Mouse (Mus musculus): ENCODE results near the gene 6430548M08Rik.

6430548M08Rik gene

DNA sequence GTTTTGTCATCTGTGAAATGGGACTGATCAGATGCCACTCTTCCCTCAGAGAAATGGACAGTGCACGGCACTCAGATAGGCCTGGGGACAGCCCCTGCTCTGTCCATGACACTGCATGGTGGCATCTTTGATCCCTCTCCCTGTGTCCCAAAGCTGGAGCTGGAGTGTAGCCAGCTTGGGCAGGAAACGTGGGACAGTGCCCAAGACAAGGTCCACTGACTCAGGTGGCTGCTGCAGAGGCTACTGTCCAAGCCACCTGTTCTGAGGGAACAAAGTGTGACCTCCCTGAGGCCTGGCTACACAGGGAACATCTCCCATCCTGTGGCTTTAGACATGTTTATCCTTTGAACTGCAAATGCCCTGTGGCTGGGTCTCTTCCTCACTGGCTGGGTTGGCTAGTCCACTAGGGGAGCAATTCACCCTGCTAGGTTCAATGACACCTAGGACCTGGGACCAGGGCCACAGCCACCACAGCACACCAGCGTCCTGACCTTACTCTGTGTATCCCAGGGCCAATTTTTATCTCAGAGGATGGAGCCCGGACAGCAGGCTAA is 68.0 kb downstream of the 6430548M08Rik start:
- DNase-seq (ENCODE audit: low read depth, low spot score): no peak

GRCm38 (mm10) chr8:120184366-120184765 is 70.4 kb downstream of the 6430548M08Rik start:
- no peak for DNase-seq (ENCODE audit: low read depth, low spot score)

DNA sequence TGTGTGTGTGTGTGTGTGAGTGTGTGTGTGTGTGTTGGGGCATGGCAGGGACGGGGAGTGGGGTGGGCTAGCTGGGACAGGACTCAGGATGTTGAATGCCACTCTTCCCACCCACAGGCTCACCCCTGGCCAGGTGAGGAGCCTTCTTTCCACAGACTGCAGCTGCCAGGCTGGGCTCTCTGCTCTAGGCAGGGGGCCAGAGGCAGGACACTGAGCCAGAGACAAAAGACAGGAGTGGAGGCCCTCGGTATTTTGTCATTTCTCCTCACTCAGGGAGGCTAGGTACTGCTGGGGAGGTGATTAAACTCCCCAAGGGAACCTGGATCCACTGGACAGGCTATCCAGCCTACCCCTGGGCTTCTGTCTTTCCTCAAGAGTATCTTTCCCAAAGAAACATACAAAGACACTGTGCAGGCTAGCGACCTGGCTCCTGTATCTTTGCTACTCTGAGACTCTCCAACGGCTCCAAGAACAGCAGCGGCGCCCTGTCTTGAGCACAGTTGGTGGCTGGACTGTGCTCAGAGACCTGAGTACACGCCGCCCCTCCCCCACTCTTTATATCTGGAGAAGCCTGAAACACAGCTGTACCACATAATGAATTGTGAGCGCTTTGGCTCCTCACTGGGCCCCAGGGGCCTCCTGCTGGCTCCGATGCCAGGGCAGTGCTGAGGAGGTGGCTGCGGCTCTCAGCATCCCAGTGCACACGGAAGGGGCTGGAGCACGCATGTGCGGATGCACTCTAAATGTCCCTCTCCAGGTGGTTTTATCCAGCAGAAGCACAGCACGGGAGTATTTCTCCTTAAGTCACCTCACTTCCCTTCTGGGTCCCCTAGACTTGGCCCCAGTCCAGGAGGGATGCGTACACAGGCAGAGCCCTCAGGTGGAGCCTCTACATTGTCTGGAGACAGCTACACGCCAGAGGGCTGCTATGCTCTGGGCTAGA is 71.2 kb downstream of the 6430548M08Rik start:
- no peak for DNase-seq (ENCODE audit: low read depth, low spot score)

GRCm38 (mm10) chr8:120186454-120186853 is 72.5 kb downstream of the 6430548M08Rik start:
- DNase-seq (ENCODE audit: low read depth, low spot score): no peak

DNA sequence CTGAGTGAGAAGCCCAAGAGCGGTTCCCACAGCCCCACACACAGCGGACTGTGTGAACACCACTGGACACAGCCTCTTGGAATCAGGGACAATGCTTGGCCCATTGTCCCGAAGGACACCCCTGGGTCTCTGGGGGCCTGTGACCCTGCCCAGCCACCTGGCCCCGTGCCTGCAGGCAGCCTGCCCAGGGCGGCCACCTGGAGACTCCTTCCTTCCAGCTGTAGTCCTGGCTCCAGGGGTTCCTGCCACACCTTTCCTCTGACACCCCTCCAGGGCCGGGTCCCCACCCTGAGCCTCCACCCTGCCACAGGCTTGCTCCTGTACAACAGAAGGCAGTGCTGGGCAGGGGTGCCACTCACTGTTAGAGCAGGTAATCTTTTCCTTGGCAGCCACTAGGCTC is 74.6 kb downstream of the 6430548M08Rik start:
- DNase-seq (ENCODE audit: low read depth, low spot score): no peak

GRCm38 (mm10) chr8:120189440-120189839 is 75.5 kb downstream of the 6430548M08Rik start:
- no peak for DNase-seq (ENCODE audit: low read depth, low spot score)

- DNase-seq (ENCODE audit: low read depth, low spot score): no peak
These were observed 76.3 kb downstream of the 6430548M08Rik start for GRCm38 (mm10) chr8:120190107-120190809.

DNA sequence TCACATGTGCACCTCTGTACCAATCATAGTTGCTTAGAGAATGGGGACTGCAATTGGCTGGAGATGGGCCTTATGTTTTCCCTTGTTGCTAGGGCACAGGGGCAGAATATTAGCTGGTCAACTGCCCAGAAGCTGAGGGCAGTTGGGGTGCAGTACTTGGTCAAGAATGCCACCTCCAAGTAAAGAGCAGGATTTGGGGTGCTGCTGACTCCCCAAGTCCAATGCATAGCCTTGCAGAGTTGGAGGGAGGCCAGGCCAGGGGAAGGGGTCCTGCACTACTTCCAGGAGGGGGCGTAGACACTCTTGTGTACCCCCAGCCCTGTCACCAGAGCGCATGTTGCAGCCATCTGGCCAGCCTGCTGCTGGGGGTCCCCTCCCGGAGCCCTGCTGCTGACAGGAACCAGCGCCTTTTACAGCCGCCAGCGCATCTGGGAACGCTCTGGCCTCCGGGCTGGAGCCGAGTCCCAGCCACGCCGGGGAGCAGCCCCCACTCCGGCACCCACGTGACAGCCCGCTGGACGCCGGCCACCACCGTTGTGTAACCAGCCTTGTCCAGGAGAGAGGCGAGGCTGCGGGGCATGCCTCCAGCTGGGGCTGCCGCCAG is 77.0 kb downstream of the 6430548M08Rik start:
- peak; percentile 50 for DNase-seq (ENCODE audit: low read depth, low spot score)

GRCm38 (mm10) chr8:120191633-120192032 is 77.7 kb downstream of the 6430548M08Rik start:
- DNase-seq (ENCODE audit: low read depth, low spot score): no peak

DNA sequence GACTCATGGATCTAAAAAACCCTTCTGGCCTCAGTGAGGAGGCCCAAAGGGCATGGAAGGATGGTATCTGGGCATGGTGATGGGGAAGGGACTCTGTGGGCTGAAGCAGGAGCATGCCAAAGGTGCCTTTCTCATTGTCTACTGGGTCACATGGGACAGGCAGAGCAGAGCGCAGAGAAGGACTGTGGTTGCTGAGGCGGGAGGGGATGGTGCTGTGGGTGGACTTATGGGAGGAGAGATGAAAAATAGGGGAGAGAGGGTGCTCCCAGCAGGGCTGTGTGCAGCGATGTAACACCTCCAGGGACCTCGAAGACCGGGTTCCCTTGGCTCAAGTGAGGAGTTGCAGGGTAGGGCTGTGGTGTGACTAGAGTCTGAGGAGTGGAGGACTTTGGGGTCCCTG is 78.2 kb downstream of the 6430548M08Rik start:
- DNase-seq (ENCODE audit: low read depth, low spot score): no peak

- no peak for DNase-seq (ENCODE audit: low read depth, low spot score)
These were observed 87.4 kb downstream of the 6430548M08Rik start for GRCm38 (mm10) chr8:120201351-120201750.

GRCm38 (mm10) chr8:120202546-120202945 is 88.6 kb downstream of the 6430548M08Rik start:
- no peak for DNase-seq (ENCODE audit: low read depth, low spot score)

DNA sequence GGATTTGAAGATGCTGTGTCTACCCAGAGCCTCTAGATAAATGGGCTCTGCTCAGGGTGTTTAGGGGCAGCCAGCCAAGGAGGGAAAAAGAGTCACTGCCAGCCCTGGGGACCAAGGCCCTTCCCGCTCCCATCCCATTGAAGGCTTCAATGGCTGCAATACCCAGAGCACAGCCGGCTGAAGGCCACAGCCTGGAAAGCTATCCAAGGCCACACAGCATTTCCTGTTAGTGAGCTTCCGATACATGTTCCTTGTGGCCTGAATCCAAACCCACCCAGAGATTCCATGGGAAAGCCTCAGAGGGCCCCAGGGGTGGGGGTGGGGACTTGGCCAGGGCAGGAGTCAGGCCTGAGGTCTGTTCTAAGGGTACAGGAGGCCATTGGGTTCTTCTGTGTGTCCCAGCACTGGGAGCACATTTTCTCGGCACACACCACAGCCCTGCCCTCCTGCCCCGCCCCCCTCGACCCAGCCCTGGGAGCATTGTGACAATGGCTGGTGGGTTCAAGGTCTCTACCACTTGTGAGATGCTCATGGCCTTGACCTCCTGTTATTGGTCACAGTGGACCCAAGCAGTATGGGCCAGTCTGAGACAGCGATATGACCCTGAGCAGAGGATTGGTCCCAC is 90.9 kb downstream of the 6430548M08Rik start:
- DNase-seq (ENCODE audit: low read depth, low spot score): no peak

- no peak for DNase-seq (ENCODE audit: low read depth, low spot score)
These were observed 92.0 kb downstream of the 6430548M08Rik start for GRCm38 (mm10) chr8:120205916-120206315.

- DNase-seq (ENCODE audit: low read depth, low spot score): no peak
These were observed 93.4 kb downstream of the 6430548M08Rik start for GRCm38 (mm10) chr8:120207364-120207763.

DNA sequence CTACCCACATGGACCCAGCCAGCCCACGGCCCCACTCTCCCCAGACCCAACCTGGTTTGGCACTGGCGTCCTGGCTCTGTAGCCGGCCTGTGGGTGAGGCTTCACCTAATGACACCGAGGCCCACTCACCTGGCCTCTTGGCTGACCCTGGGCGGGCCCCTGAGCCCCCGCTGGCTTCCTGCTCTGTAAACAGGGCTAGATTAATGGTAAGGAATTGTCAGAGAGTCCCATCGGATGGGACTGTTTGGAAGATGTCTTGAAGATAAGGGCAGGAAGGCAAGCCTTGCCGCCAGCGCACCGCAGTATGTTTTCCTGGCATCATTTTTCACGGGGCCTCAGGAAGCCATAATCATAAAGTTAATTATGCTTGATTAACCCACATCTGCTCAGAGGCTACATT is 94.2 kb downstream of the 6430548M08Rik start:
- DNase-seq (ENCODE audit: low read depth, low spot score): no peak

GRCm38 (mm10) chr8:120211345-120211744 is 97.4 kb downstream of the 6430548M08Rik start:
- no peak for DNase-seq (ENCODE audit: low read depth, low spot score)

DNA sequence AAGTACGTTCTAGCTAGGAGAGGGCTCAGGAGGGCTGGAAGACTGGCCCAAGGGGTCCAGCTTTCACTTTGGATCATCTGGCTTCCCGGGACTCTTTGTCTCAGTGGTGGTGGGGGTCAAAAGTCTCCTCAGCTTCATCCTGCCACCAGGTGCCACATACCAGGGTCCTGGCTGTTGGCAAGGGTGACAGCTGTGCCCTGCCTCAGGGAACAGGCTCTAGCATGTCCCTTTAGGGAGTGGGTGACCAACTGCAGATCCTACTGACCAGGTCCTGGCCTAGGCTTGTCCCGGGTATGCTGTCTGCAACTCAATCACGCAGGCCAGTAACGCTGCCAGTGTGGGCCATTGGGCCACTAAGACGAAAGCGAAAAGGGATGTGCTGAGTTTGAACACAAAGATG is 98.6 kb downstream of the 6430548M08Rik start:
- DNase-seq (ENCODE audit: low read depth, low spot score): no peak

GRCm38 (mm10) chr8:120213229-120213628 is 99.3 kb downstream of the 6430548M08Rik start:
- DNase-seq (ENCODE audit: low read depth, low spot score): no peak

DNA sequence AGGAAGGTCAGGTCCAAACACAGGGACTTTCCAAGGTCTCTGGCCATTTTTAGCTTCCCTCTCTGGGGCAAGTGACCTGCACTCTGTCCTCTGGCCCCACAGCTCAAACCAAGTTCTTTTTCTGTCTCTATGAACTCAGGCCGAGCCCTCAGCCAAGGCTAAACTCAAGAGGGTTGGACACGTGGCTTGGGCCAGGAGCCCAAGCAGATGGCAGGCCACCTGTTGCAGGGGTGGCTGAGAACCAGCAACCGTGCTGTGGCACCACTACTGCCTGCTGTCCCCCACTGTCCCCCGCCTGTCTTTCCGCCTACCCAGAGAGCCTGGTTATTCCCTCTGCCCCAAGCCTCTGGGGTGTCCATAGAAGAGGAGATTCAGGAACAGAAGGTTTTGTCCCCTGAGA is 100.0 kb downstream of the 6430548M08Rik start:
- no peak for DNase-seq (ENCODE audit: low read depth, low spot score)
